Mouse (Mus musculus) cerebellum, adult 11 months (tissue): ENCODE data around the gene Dus1l.
"Not testable (repeated sequence)": the region's sequence is repeated elsewhere in the genome, so short reads cannot be mapped to it uniquely, and the experiment has no call there.

Experiments
- DNase-seq: peaks from one replicate; pipeline ENCODE4 v3.0.0; 2022

The Dus1l gene

GRCm38 (mm10) chr11:120795756-120796613 is at the start of gene Dus1l:
Dus1l (minus strand) TSS chr11:120796403.
- DNase-seq = peak; percentile 97

GRCm38 (mm10) chr11:120844329-120844728 is 48.1 kb upstream of the Dus1l start:
- DNase-seq = no peak

- DNase-seq = no peak
Measured at GRCm38 (mm10) chr11:120833555-120834280, 37.5 kb upstream of the Dus1l start.

GRCm38 (mm10) chr11:120832962-120833361 is 36.8 kb upstream of the Dus1l start:
- DNase-seq = not testable (repeated sequence)

- no peak for DNase-seq
Measured at GRCm38 (mm10) chr11:120831659-120832440, 35.6 kb upstream of the Dus1l start.

GRCm38 (mm10) chr11:120830686-120831085 is 34.5 kb upstream of the Dus1l start:
- DNase-seq = peak; percentile 4

GRCm38 (mm10) chr11:120829757-120830532 is 33.7 kb upstream of the Dus1l start:
- DNase-seq = no peak

- no peak for DNase-seq
Measured at GRCm38 (mm10) chr11:120828416-120828815, 32.2 kb upstream of the Dus1l start.

GRCm38 (mm10) chr11:120826016-120826953 is 30.1 kb upstream of the Dus1l start:
- DNase-seq = peak; percentile 14

GRCm38 (mm10) chr11:120825289-120825863 is 29.2 kb upstream of the Dus1l start:
- peak; percentile 40 for DNase-seq

GRCm38 (mm10) chr11:120824787-120825288 is 28.6 kb upstream of the Dus1l start:
- DNase-seq = no peak

GRCm38 (mm10) chr11:120823956-120824786 is 28.0 kb upstream of the Dus1l start, which contains the start of gene Fasn:
Fasn (minus strand) TSS chr11:120824547.
- DNase-seq = peak; percentile 97

GRCm38 (mm10) chr11:120823551-120823947 is 27.3 kb upstream of the Dus1l start:
- DNase-seq = no peak

GRCm38 (mm10) chr11:120822831-120823550 is 26.8 kb upstream of the Dus1l start:
- DNase-seq = no peak

- DNase-seq = peak; percentile 22
Measured at GRCm38 (mm10) chr11:120822321-120822720, 26.1 kb upstream of the Dus1l start.

GRCm38 (mm10) chr11:120821076-120821922 is 25.1 kb upstream of the Dus1l start:
- DNase-seq = peak; percentile 22

- peak; percentile 31 for DNase-seq
Measured at GRCm38 (mm10) chr11:120820546-120820945, 24.3 kb upstream of the Dus1l start.

GRCm38 (mm10) chr11:120819556-120819955 is 23.4 kb upstream of the Dus1l start:
- DNase-seq = peak; percentile 46
